Mouse (Mus musculus): ENCODE data around the gene Cdk8.

Gene Cdk8

GRCm38 (mm10) chr5:146328941-146329340 is 97.9 kb downstream of the Cdk8 start:
- DNase-seq (ENCODE audit: low spot score) = no peak

- no peak for DNase-seq (ENCODE audit: low spot score)
Measured at GRCm38 (mm10) chr5:146329541-146329940, 98.5 kb downstream of the Cdk8 start.

DNA sequence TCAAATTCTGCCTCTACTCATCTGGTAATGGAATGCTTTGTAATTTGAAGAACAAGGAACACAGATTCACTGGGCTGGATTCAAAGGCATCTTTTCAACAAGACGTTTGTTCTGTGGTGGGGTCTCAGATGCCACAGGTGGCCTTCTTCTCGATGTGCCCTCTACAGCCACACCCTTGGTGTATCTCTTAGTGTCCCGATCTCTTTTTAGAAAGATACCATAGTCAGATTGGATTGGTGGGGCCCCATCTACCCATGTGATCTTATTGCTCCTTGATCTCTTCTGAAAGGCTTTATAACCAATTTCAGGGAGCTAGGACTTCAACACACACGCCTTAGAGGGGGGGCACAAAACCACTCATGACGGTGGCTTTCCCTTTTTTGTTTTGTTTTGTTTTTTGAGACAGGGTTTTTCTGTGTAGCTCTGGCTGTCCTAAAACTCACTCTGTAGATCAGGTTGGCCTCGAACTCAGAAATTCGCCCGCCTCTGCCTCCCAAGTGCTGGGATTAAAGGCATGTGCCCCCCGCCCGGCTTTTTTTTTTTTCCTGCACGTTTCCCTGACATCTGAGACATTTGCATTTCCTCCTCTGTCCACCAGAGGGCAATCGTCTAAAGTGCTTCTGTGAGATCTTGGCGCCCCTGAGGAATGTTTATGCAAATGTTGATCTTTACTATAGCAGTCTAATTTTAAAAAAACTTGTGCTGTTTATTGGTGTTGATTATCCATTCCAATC is 99.2 kb downstream of the Cdk8 start:
- peak; percentile 45 for DNase-seq (ENCODE audit: low spot score)

GRCm38 (mm10) chr5:146330765-146331115 is 99.7 kb downstream of the Cdk8 start:
- no peak for DNase-seq (ENCODE audit: low spot score)

GRCm38 (mm10) chr5:146331131-146331530 is 100.1 kb downstream of the Cdk8 start:
- DNase-seq (ENCODE audit: low spot score) = no peak

- no peak for DNase-seq (ENCODE audit: low spot score)
Measured at GRCm38 (mm10) chr5:146332541-146332940, 101.5 kb downstream of the Cdk8 start.

DNA sequence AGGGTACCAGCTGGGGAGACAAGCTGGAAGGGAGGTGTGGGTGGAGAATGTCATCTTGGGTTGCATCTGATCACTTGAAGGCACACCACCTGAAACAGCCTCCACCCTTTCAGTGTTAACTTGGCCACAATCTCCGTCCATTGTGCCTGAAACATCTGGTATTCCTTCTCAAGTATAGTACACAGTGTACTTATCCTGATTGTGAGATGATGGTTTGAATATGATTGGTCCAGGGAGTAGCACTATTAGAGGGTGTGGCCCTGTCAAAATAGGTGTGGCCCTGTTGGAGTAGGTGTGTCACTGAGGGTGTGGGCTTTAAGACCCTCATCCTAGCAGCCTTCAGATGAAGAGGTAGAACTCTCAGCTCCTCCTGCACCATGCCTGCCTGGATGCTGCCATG is 103.4 kb downstream of the Cdk8 start:
- no peak for DNase-seq (ENCODE audit: low spot score)

DNA sequence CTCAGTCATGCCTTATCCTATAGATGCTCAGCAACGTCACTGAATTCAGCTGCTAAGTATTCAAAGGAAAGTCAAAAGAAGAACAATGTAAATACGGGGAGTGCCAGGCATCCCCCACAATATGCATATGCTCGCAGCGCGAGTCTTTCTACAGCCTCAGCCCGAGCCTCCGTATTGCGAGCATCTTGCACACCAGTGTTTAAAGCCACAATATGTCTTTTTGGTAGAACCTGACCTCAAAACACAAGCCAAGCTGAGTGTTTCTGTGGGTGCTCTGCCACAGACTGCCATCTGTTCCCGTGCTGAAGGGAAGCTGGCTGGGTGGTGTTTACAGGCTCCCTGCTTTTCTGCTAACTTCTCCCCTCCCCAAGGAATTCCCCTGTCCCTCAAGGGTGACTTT is 107.0 kb downstream of the Cdk8 start:
- no peak for DNase-seq (ENCODE audit: low spot score)

- DNase-seq (ENCODE audit: low spot score) = no peak
Measured at GRCm38 (mm10) chr5:146340037-146340436, 109.0 kb downstream of the Cdk8 start.

DNA sequence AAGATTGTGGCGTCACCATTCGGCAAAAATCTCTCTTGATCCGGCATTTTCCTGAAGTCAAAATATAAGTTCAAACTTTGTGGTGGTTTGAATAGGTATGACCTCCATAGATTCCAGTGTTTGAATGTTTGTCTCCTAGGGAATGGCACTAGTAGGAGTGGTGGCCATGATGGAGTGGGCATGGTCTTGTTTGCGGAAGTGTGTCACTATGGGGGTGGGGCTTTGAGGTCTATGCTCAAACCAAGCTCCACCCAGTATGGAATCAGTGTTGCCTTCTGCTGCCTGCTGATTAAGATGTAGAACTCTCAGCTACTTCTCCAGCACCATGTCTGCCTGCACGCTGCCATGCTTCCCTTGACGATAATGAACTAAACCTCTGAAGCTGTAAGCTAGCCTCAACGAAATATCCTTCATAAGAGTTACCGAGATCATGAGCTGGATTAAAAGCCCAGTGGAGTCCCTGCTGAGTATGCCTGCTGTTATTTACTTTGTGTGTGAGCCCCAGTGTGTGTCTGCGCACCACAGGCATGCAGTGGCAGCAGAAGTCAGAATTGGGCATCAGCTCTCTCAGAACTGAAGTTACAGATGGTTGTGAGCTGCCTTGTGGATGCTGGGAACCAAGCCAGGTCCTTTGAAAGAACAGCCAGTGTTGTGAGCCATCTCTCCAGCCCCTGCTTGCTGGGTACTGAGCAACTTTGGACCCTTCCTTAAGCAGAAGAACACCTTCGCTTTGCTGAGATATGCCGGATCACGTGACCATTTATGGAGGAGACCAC is 114.1 kb downstream of the Cdk8 start:
- no peak for DNase-seq (ENCODE audit: low spot score)

- DNase-seq (ENCODE audit: low spot score) = no peak
Measured at GRCm38 (mm10) chr5:146347081-146347480, 116.1 kb downstream of the Cdk8 start.

- no peak for DNase-seq (ENCODE audit: low spot score)
Measured at GRCm38 (mm10) chr5:146349183-146349582, 118.2 kb downstream of the Cdk8 start.

- no peak for DNase-seq (ENCODE audit: low spot score)
Measured at GRCm38 (mm10) chr5:146350784-146351183, 119.8 kb downstream of the Cdk8 start.

DNA sequence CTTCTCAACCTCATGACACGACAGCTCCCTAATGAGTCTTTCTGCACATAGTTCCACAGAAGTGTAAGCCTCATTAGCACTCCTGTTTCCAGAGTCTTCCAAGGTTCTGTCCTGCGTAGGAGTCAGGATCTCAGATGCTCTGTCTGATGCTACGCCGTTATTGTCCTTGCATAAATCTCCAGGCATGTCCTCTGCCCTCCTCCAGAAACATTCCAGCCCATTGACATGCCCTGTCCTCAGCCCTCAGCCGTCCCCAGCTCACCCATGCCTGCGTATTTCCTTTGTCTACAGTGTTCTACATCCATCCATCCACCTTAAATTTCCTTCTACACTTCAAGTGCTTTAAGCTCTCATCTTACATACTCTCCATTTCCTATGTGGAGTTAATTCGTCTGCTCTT is 121.0 kb downstream of the Cdk8 start:
- DNase-seq (ENCODE audit: low spot score) = no peak

Data from lung, postnatal 25 days (tissue).